Mouse (Mus musculus) small intestine, adult 10 weeks (tissue): ENCODE measurements around the gene Higd2a. TPM values are rescaled to one million over a fixed set of nuclear protein-coding genes. Genes with fewer than 3 reads are reported as not detected.

Experiments
- polyA plus RNA-seq: library from polyadenylated mRNA; stranded (reverse); fragments of 350-450 nt; fragmentation: Illumina TruSeq; extraction: RNeasy Lipid Tissue Mini Kit (QIAGEN cat#74804); gene quantifications from one replicate; pipeline ENCODE4 v1.2.3, GENCODE M21; 2014; ENCODE audit warnings: low replicate concordance

The Higd2a gene
- 5.9 TPM for polyA plus RNA-seq

DNA sequence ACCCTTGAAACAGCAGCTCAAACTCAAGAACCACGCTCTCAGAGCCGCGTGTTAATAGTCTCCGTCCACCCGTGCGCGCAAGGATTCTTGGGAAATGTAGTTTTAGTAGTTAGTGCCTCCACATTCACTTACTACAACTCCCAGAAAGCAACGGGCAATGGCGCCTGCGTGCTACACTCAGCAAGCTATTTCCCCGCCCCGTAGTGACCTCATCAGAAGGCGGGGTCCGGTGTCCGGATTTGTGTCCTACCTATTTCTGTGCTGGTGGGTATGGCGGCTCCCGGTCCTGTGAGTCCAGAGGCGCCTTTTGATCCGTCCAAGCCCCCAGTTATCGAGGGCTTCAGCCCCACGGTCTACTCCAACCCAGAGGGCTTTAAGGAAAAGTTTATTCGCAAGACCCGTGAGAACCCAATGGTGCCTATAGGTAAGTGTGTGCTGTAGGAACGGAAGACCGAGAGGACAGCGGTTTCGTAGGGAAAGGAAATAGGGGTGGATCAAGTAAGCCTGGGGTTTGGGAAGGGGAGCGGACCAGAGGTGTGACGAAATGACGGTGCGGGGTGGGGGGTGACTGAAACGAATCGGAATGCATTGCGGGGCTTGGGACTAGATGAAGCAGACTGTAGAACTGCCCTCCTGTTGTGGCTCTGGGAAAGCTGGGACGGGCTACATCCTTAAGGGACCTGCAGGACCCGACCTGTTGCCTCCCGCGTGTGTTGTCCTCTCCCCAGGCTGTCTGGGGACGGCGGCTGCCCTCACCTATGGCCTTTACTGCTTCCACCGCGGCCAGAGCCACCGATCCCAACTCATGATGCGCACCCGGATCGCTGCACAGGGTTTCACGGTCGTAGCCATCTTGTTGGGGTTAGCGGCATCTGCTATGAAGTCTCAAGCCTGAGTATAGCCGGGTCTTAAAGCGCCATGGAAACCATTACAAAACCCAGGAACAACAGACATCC lies at the start of gene Higd2a, which contains the start of gene Nop16:
Higd2a (plus strand) TSS at position 212 of the 956 bp plus-strand sequence.
Nop16 (minus strand) TSS at position 95 of the 956 bp plus-strand sequence.

DNA sequence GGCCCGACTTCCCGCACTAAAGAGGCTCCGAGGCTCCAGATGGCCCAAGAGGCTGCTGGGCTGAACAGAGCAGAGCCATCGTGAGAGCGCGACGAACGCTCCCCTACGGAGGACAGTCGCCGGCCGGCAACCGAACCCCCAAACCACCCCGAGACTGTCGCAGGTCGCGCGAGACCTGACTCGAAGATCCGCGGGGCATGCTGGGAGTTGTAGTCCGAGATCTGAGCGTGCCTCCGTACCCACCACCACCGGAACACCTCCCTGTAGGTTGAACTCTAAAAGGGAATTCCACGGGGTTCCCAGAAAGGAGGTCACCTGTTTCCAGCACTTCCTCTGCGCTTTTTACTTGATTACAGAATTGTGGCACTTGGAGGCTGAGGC lies 24.8 kb upstream of the Higd2a start, which contains the start of gene 4833439L19Rik:
4833439L19Rik (minus strand) TSS at position 235 of the 381 bp plus-strand sequence.

GRCm38 (mm10) chr13:54574854-54575481 lies 15.0 kb upstream of the Higd2a start, which contains the start of gene Arl10:
Arl10 (plus strand) TSS chr13:54575015.

DNA sequence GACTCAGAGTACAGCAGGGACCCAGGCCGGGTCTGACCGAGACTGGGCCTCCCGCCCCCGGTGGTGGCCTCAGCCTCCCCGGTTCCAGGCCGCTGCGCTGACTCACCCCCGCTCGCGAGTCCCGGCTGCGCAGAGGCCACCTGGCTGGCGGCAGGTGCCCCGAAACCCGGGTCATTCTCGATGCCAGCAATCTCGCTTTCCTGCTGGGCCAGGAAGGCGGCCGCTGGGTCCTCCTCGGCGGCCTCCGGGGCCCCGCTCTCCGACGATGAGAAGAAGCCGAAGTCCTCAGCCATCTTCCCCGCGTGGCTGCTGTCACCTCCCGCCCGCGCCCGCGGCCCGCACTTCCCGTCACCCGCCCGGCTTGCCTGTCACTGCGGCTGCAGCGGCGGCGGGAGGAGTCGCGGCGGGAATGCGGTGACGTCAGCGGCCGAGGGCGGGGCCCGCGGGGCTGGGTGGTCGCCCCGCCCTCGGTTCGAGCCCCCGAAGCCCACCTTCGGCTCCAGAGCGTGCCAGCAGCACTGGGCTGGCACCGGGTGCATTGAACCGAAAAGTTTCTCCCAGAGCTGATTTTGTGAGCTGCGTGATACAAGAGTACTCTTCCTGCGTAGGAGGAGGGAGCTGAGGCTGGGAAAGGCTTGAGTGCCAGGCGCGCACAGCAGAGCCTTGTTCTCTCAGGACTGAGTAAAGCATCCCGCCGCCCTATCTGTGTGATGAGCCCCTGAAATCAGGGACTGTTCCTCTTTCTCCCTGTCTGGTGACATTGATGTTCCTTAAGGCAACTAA lies 21.2 kb downstream of the Higd2a start, which contains the start of gene Cltb:
Cltb (minus strand) TSS at position 373 of the 783 bp plus-strand sequence.

GRCm38 (mm10) chr13:54621155-54621932 lies 31.3 kb downstream of the Higd2a start, which contains the start of gene Faf2:
Faf2 (plus strand) TSS chr13:54621784.

Other genes with a start within 250 kb of the Higd2a start
- gene Cplx2, start 218.9 kb upstream of the Higd2a start, polyA plus RNA-seq: 3.3 TPM
- 2.2 TPM for gene Thoc3, start 121.4 kb upstream of the Higd2a start, polyA plus RNA-seq
- gene Simc1, start 86.4 kb upstream of the Higd2a start, polyA plus RNA-seq: 3.4 TPM
- gene 4833439L19Rik, start 24.8 kb upstream of the Higd2a start, polyA plus RNA-seq: 141 TPM
- 1.3 TPM for gene Arl10, start 15.2 kb upstream of the Higd2a start, polyA plus RNA-seq
- 3.6 TPM for gene Nop16, start 117 bp upstream of the Higd2a start, polyA plus RNA-seq
- 15.1 TPM for gene Cltb, start 21.1 kb downstream of the Higd2a start, polyA plus RNA-seq
- gene Faf2, start 31.6 kb downstream of the Higd2a start, polyA plus RNA-seq: 19.5 TPM
- 22.1 TPM for gene Rnf44, start 103.7 kb downstream of the Higd2a start, polyA plus RNA-seq
- gene Cdhr2, start 111.3 kb downstream of the Higd2a start, polyA plus RNA-seq: 42.9 TPM
- gene Gprin1, start 159.7 kb downstream of the Higd2a start, polyA plus RNA-seq: not detected
- not detected for gene Sncb, start 176.4 kb downstream of the Higd2a start, polyA plus RNA-seq
- gene Eif4e1b, start 193.8 kb downstream of the Higd2a start, polyA plus RNA-seq: not detected
- not detected for gene Tspan17, start 199.2 kb downstream of the Higd2a start, polyA plus RNA-seq